Mouse (Mus musculus): ENCODE measurements around the gene Gm29609. TPM values are rescaled to one million over a fixed set of nuclear protein-coding genes. Genes with fewer than 3 reads are reported as not detected.

The Gm29609 gene
- polyA plus RNA-seq, 1 experiment from 2014 or later: 2.3 TPM

DNA sequence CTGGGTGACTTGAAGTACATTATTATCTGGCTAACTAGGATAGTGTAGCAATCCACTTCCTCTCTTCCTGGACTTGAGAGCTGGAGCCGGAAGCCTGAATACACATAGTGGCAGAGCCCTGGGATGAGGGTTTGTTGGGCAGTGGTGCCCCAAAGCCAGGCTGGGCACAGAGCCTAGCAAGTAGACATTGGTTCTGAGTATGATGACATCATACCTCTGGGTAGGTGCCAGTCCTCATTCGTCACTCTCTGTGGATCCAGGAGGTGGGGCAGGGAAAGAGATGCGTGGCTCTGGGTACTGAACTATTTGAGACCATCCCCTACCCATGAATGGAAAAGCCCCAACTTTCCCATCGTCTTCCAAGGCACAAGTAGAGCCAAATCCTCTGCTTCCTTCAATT lies 29.9 kb downstream of the Gm29609 start:
- Histone ChIP-seq H3K9ac (ENCODE audit: low read length) (no peak overlapping the region), H3K27ac (ENCODE audit: low read depth, low read length) (no peak overlapping the region), H3K4me2 (ENCODE audit: low read depth, low read length, severe bottlenecking) (no peak overlapping the region), H3K27me3 (ENCODE audit: control insufficient read depth, insufficient read depth, low read length) (no peaks in the 10 kb centered on the region), H3K4me3 (ENCODE audit: low read depth, low read length) (no peak overlapping the region), H3K4me1 (replicated peaks; ENCODE audit: control insufficient read depth, insufficient read depth, low read length) (peaks cover 5% of the 10 kb centered on the region; the same call in 1 of the 2 replicates), H3K9me3 (ENCODE audit: control insufficient read depth, low read length) (no peaks in the 10 kb centered on the region), H3K36me3 (ENCODE audit: control insufficient read depth, insufficient read depth, low read length) (no peaks in the 10 kb centered on the region)
- no peak for ATAC-seq (replicated peaks; ENCODE audit: low FRiP score)
- no peak for DNase-seq (ENCODE audit: low spot score)
- WGBS: 91% methylated on average over 4 of the region's 4 CpGs

GRCm38 (mm10) chr5:31138968-31139425 lies 40.7 kb downstream of the Gm29609 start:
- Histone ChIP-seq H3K9me3 (ENCODE audit: control insufficient read depth, low read length) (no peaks in the 10 kb centered on the region), H3K4me2 (ENCODE audit: low read depth, low read length, severe bottlenecking) (no peak overlapping the region), H3K27me3 (ENCODE audit: control insufficient read depth, insufficient read depth, low read length) (peaks cover 50% of the 10 kb centered on the region), H3K4me3 (ENCODE audit: low read depth, low read length) (no peak overlapping the region), H3K9ac (ENCODE audit: low read length) (no peak overlapping the region), H3K36me3 (ENCODE audit: control insufficient read depth, insufficient read depth, low read length) (peaks cover 3% of the 10 kb centered on the region; the same call in 1 of the 2 replicates), H3K27ac (ENCODE audit: low read depth, low read length) (no peak overlapping the region), H3K4me1 (replicated peaks; ENCODE audit: control insufficient read depth, insufficient read depth, low read length) (peaks cover 11% of the 10 kb centered on the region; the same call in 1 of the 2 replicates)
- DNase-seq (ENCODE audit: low spot score) (no peak), ATAC-seq (replicated peaks; ENCODE audit: low FRiP score) (no peak)
- 17% methylated on average over 9 of the region's 9 CpGs for WGBS

DNA sequence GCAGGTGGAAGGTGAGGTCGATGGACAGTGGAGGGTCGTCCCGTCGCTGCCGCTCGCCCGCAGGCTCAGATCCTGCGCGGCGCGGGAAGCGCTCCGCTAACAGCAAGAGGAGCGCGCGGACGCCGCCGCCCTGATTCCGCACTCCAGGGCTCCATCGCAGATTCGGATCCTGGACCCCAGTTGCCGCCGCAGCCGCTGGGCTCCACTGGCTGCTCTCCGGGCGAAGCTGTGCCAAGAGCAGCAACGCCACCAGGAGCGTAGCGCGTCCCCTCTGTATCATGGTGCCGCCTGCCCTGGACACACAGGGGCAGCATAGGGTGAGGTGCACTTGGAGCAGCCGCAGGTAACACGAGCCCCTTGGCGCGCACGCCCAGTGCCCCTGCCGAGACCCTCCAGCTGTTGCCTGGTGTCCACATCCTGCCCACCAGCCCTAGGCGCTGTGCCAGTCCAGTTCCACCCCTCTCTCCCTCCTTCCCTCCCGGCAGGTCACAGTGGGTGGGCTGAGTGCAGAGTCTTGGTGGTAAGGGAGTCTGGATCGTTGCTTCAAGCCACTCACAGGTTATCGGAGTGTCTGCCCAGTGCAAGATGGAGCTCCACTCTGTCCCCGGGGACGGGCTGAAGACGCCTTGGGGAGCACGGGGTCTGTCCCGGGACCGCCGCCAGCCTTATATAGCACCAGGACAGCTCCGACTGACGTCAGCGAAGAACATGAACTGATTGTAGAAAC lies 41.3 kb downstream of the Gm29609 start, which contains the start of gene Ucn:
Gene Ucn, minus strand, starts transcription at position 589 of the 727 bp plus-strand sequence.
- H3K27ac ChIP-seq (ENCODE audit: low read depth, low read length): no peak within 1 kb of the TSS
- 1% methylated on average over 52 of the region's 52 CpGs for WGBS
- H3K27me3 ChIP-seq (ENCODE audit: control insufficient read depth, insufficient read depth, low read length): peaks cover 50% of the 10 kb centered on the region
- no peak within 1 kb of the TSS for H3K9ac ChIP-seq (ENCODE audit: low read length)
- H3K36me3 ChIP-seq (ENCODE audit: control insufficient read depth, insufficient read depth, low read length): peaks cover 3% of the 10 kb centered on the region; the same call in 1 of the 2 replicates
- peak within 1 kb of the TSS; percentile 14; the same call in 1 of the 2 replicates for H3K4me3 ChIP-seq (ENCODE audit: low read depth, low read length)
- H3K4me2 ChIP-seq (ENCODE audit: low read depth, low read length, severe bottlenecking): peak within 1 kb of the TSS; percentile 46
- peaks cover 11% of the 10 kb centered on the region; the same call in 1 of the 2 replicates for H3K4me1 ChIP-seq (replicated peaks; ENCODE audit: control insufficient read depth, insufficient read depth, low read length)
- no peak for ATAC-seq (replicated peaks; ENCODE audit: low FRiP score)
- no peak for DNase-seq (ENCODE audit: low spot score)
- no peaks in the 10 kb centered on the region for H3K9me3 ChIP-seq (ENCODE audit: control insufficient read depth, low read length)

DNA sequence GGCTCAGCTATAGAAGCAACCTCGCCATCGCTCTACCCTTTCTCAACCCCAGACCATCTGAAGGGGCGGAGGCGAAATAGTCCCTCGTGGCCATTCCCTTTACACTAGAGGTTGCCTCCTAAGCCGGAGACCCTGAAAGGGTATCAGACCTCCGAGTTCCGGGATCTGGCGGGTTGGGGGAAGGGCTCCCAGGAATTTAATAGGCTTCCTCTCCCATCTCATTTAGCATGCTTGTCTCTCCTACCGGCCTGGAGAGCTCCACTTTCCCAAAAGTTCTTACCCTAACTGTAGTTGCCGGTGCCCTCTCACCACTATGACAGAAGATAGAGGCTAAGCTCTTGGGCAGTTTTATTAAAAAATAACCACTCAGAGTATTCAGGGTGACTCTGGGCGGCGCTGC lies 42.1 kb downstream of the Gm29609 start:
- Histone ChIP-seq H3K27me3 (ENCODE audit: control insufficient read depth, insufficient read depth, low read length) (peaks cover 50% of the 10 kb centered on the region), H3K9me3 (ENCODE audit: control insufficient read depth, low read length) (no peaks in the 10 kb centered on the region), H3K4me1 (replicated peaks; ENCODE audit: control insufficient read depth, insufficient read depth, low read length) (peaks cover 11% of the 10 kb centered on the region; the same call in 1 of the 2 replicates), H3K4me2 (ENCODE audit: low read depth, low read length, severe bottlenecking) (peak overlapping the region; percentile 46), H3K9ac (ENCODE audit: low read length) (no peak overlapping the region), H3K4me3 (ENCODE audit: low read depth, low read length) (peak overlapping the region; percentile 14; the same call in 1 of the 2 replicates), H3K27ac (ENCODE audit: low read depth, low read length) (no peak overlapping the region), H3K36me3 (ENCODE audit: control insufficient read depth, insufficient read depth, low read length) (peaks cover 3% of the 10 kb centered on the region; the same call in 1 of the 2 replicates)
- ATAC-seq (replicated peaks; ENCODE audit: low FRiP score) (no peak), DNase-seq (ENCODE audit: low spot score) (no peak)
- 1% methylated on average over 13 of the region's 13 CpGs for WGBS

GRCm38 (mm10) chr5:31136730-31137424 lies 42.8 kb downstream of the Gm29609 start:
- Histone ChIP-seq H3K27me3 (ENCODE audit: control insufficient read depth, insufficient read depth, low read length) (peaks cover 50% of the 10 kb centered on the region), H3K4me1 (replicated peaks; ENCODE audit: control insufficient read depth, insufficient read depth, low read length) (peaks cover 11% of the 10 kb centered on the region; the same call in 1 of the 2 replicates), H3K4me2 (ENCODE audit: low read depth, low read length, severe bottlenecking) (peak overlapping the region; percentile 3; the same call in 1 of the 2 replicates), H3K4me3 (ENCODE audit: low read depth, low read length) (no peak overlapping the region), H3K9me3 (ENCODE audit: control insufficient read depth, low read length) (no peaks in the 10 kb centered on the region), H3K36me3 (ENCODE audit: control insufficient read depth, insufficient read depth, low read length) (peaks cover 3% of the 10 kb centered on the region; the same call in 1 of the 2 replicates), H3K27ac (ENCODE audit: low read depth, low read length) (no peak overlapping the region), H3K9ac (ENCODE audit: low read length) (no peak overlapping the region)
- no peak for DNase-seq (ENCODE audit: low spot score)
- WGBS: under 1% methylated on average over 33 of the region's 33 CpGs
- ATAC-seq (replicated peaks; ENCODE audit: low FRiP score): no peak

DNA sequence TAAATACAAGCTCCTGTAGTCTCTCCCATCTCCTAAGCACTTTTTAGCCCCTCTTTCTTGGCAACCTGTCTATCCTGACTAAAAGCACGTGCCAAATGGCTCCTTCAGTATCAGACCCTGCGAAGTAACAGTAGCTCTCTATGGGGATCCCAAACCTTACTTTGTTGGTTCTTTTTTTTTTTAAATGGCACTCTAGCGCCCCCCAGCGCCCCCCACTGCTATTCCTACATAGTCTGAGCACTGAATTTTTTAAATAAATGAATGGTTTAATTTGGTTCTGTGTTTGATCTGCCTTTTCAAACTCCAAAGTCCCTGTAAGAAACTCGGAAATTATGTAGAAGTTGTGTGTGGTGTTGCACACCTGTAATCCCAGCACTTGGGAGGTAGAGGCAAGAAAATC lies 53.7 kb downstream of the Gm29609 start:
- DNase-seq (ENCODE audit: low spot score): no peak
- no peak for ATAC-seq (replicated peaks; ENCODE audit: low FRiP score)
- H3K9ac ChIP-seq (ENCODE audit: low read length): no peak overlapping the region
- 47% methylated on average over 5 of the region's 5 CpGs for WGBS
- H3K27ac ChIP-seq (ENCODE audit: low read depth, low read length): no peak overlapping the region
- H3K36me3 ChIP-seq (ENCODE audit: control insufficient read depth, insufficient read depth, low read length): no peaks in the 10 kb centered on the region
- no peak overlapping the region for H3K4me2 ChIP-seq (ENCODE audit: low read depth, low read length, severe bottlenecking)
- no peaks in the 10 kb centered on the region for H3K27me3 ChIP-seq (ENCODE audit: control insufficient read depth, insufficient read depth, low read length)
- H3K4me3 ChIP-seq (ENCODE audit: low read depth, low read length): no peak overlapping the region
- H3K9me3 ChIP-seq (ENCODE audit: control insufficient read depth, low read length): no peaks in the 10 kb centered on the region
- H3K4me1 ChIP-seq (replicated peaks; ENCODE audit: control insufficient read depth, insufficient read depth, low read length): no peaks in the 10 kb centered on the region

GRCm38 (mm10) chr5:31123481-31123880 lies 56.2 kb downstream of the Gm29609 start:
- ATAC-seq (replicated peaks; ENCODE audit: low FRiP score) (no peak), DNase-seq (ENCODE audit: low spot score) (no peak)
- Histone ChIP-seq H3K4me3 (ENCODE audit: low read depth, low read length) (no peak overlapping the region), H3K9me3 (ENCODE audit: control insufficient read depth, low read length) (no peaks in the 10 kb centered on the region), H3K36me3 (ENCODE audit: control insufficient read depth, insufficient read depth, low read length) (no peaks in the 10 kb centered on the region), H3K27ac (ENCODE audit: low read depth, low read length) (no peak overlapping the region), H3K4me1 (replicated peaks; ENCODE audit: control insufficient read depth, insufficient read depth, low read length) (no peaks in the 10 kb centered on the region), H3K27me3 (ENCODE audit: control insufficient read depth, insufficient read depth, low read length) (no peaks in the 10 kb centered on the region), H3K9ac (ENCODE audit: low read length) (no peak overlapping the region), H3K4me2 (ENCODE audit: low read depth, low read length, severe bottlenecking) (no peak overlapping the region)
- WGBS: 43% methylated on average over 2 of the region's 2 CpGs

GRCm38 (mm10) chr5:31121111-31121510 lies 58.6 kb downstream of the Gm29609 start:
- no peak for ATAC-seq (replicated peaks; ENCODE audit: low FRiP score)
- no peak for DNase-seq (ENCODE audit: low spot score)
- Histone ChIP-seq H3K4me2 (ENCODE audit: low read depth, low read length, severe bottlenecking) (no peak overlapping the region), H3K4me1 (replicated peaks; ENCODE audit: control insufficient read depth, insufficient read depth, low read length) (no peaks in the 10 kb centered on the region), H3K9me3 (ENCODE audit: control insufficient read depth, low read length) (no peaks in the 10 kb centered on the region), H3K27ac (ENCODE audit: low read depth, low read length) (no peak overlapping the region), H3K9ac (ENCODE audit: low read length) (no peak overlapping the region), H3K36me3 (ENCODE audit: control insufficient read depth, insufficient read depth, low read length) (no peaks in the 10 kb centered on the region), H3K27me3 (ENCODE audit: control insufficient read depth, insufficient read depth, low read length) (no peaks in the 10 kb centered on the region), H3K4me3 (ENCODE audit: low read depth, low read length) (no peak overlapping the region)
- WGBS: 89% methylated on average over 8 of the region's 8 CpGs
